Mouse (Mus musculus) E14TG2a.4 (cell line): ENCODE results near the gene Unc50.

ENCODE experiments used
- H3K27me3 ChIP-seq: 2 replicates; pipeline ENCODE4 v1.6.1; 2014; ENCODE audit warnings: low read length, control low read depth; ENCODE audit not compliant: insufficient read depth
- H3K36me3 ChIP-seq: 2 replicates; pipeline ENCODE4 v1.6.1; 2014; ENCODE audit warnings: low read length, control low read depth; ENCODE audit not compliant: insufficient read depth
- H3K4me1 ChIP-seq: replicated peaks from 2 replicates; pipeline ENCODE4 v1.6.1; 2014; ENCODE audit warnings: low read depth, low read length, control low read depth
- H3K4me3 ChIP-seq: replicated peaks from 2 replicates; pipeline ENCODE4 v1.5.1; 2014; ENCODE audit warnings: mild to moderate bottlenecking, low read length
- H3K9me3 ChIP-seq: 2 replicates; pipeline ENCODE4 v1.6.1; 2014; ENCODE audit warnings: low read length, control low read depth
- CTCF ChIP-seq: conservative IDR thresholded peaks from 2 replicates; pipeline ENCODE4 v1.5.1; 2014; ENCODE audit warnings: low read length
- NANOG ChIP-seq: IDR thresholded peaks from 2 replicates; pipeline ENCODE4 v1.6.1; 2014; ENCODE audit warnings: borderline replicate concordance, low read length, mixed read lengths
- POU5F1 ChIP-seq: IDR thresholded peaks from 2 replicates; pipeline ENCODE4 v1.6.1; 2014; ENCODE audit warnings: low read length, borderline replicate concordance

The Unc50 gene

GRCm38 (mm10) chr1:37401687-37402086 is 28.3 kb upstream of the Unc50 start:
- TF ChIP-seq POU5F1 (no peak), CTCF (peak; percentile 54)
- Histone ChIP-seq H3K4me1 (peaks cover 24% of the 10 kb centered on the region), H3K9me3 (no peaks in the 10 kb centered on the region), H3K4me3 (peak overlapping the region; percentile 66), H3K36me3 (no peaks in the 10 kb centered on the region), H3K27me3 (no peaks in the 10 kb centered on the region)

GRCm38 (mm10) chr1:37405137-37405536 is 24.8 kb upstream of the Unc50 start:
- TF ChIP-seq POU5F1 (no peak), NANOG (no peak), CTCF (no peak)
- no peaks in the 10 kb centered on the region for H3K27me3 ChIP-seq
- H3K36me3 ChIP-seq, result no peaks in the 10 kb centered on the region
- H3K4me1 ChIP-seq, result peaks cover 19% of the 10 kb centered on the region
- no peak overlapping the region for H3K4me3 ChIP-seq
- no peaks in the 10 kb centered on the region for H3K9me3 ChIP-seq

- Histone ChIP-seq H3K27me3 (no peaks in the 10 kb centered on the region), H3K4me1 (peaks cover 21% of the 10 kb centered on the region), H3K36me3 (no peaks in the 10 kb centered on the region), H3K9me3 (no peaks in the 10 kb centered on the region), H3K4me3 (no peak overlapping the region)
- TF ChIP-seq NANOG (no peak), POU5F1 (no peak), CTCF (no peak)
Observed at GRCm38 (mm10) chr1:37407228-37407627, 22.7 kb upstream of the Unc50 start.

GRCm38 (mm10) chr1:37408059-37408458 is 21.9 kb upstream of the Unc50 start:
- TF ChIP-seq NANOG (no peak), POU5F1 (no peak), CTCF (no peak)
- H3K36me3 ChIP-seq, result no peaks in the 10 kb centered on the region
- no peaks in the 10 kb centered on the region for H3K27me3 ChIP-seq
- no peak overlapping the region for H3K4me3 ChIP-seq
- H3K4me1 ChIP-seq, result peaks cover 21% of the 10 kb centered on the region
- no peaks in the 10 kb centered on the region for H3K9me3 ChIP-seq

GRCm38 (mm10) chr1:37408678-37409077 is 21.3 kb upstream of the Unc50 start:
- TF ChIP-seq CTCF (no peak), POU5F1 (no peak), NANOG (no peak)

GRCm38 (mm10) chr1:37409647-37410046 is 20.3 kb upstream of the Unc50 start:
- H3K4me1 ChIP-seq, result peaks cover 24% of the 10 kb centered on the region
- TF ChIP-seq NANOG, result no peak
- TF ChIP-seq POU5F1, result no peak
- no peak for TF ChIP-seq CTCF
- no peaks in the 10 kb centered on the region for H3K9me3 ChIP-seq
- H3K4me3 ChIP-seq, result peak overlapping the region; percentile 55; the same call in 1 of the 2 replicates
- H3K36me3 ChIP-seq, result no peaks in the 10 kb centered on the region
- no peaks in the 10 kb centered on the region for H3K27me3 ChIP-seq

More at GRCm38 (mm10) chr1:37408678-37409077, 21.3 kb upstream of the Unc50 start:
- no peak overlapping the region for H3K4me3 ChIP-seq
- H3K36me3 ChIP-seq, result no peaks in the 10 kb centered on the region
- H3K27me3 ChIP-seq, result no peaks in the 10 kb centered on the region
- peaks cover 24% of the 10 kb centered on the region for H3K4me1 ChIP-seq
- no peaks in the 10 kb centered on the region for H3K9me3 ChIP-seq

GRCm38 (mm10) chr1:37415394-37415793 is 14.5 kb upstream of the Unc50 start:
- Histone ChIP-seq H3K4me1 (peaks cover 15% of the 10 kb centered on the region), H3K27me3 (no peaks in the 10 kb centered on the region), H3K4me3 (no peak overlapping the region), H3K36me3 (peaks cover 25% of the 10 kb centered on the region), H3K9me3 (0 out of 2 replicates have a peak, but pooled peaks cover 3% of the 10 kb centered on the region)
- TF ChIP-seq CTCF (no peak), NANOG (no peak), POU5F1 (no peak)

- Histone ChIP-seq H3K27me3 (no peaks in the 10 kb centered on the region), H3K4me3 (no peak overlapping the region), H3K36me3 (peaks cover 34% of the 10 kb centered on the region), H3K4me1 (peaks cover 5% of the 10 kb centered on the region; the same call in 1 of the 2 replicates), H3K9me3 (peaks cover 10% of the 10 kb centered on the region)
- peak; percentile 97 for TF ChIP-seq CTCF
- no peak for TF ChIP-seq NANOG
Observed at GRCm38 (mm10) chr1:37419420-37419819, 10.5 kb upstream of the Unc50 start.

GRCm38 (mm10) chr1:37427144-37427875 is 2.6 kb upstream of the Unc50 start:
- TF ChIP-seq POU5F1, result no peak
- no peak for TF ChIP-seq CTCF
- TF ChIP-seq NANOG, result no peak
- H3K9me3 ChIP-seq, result peaks cover 9% of the 10 kb centered on the region
- no peak overlapping the region for H3K4me3 ChIP-seq
- H3K4me1 ChIP-seq, result peaks cover 27% of the 10 kb centered on the region
- no peaks in the 10 kb centered on the region for H3K27me3 ChIP-seq
- H3K36me3 ChIP-seq, result peaks cover 50% of the 10 kb centered on the region
